Mouse (Mus musculus) CH12.LX (cell line): ENCODE measurements around the gene Maats1. TPM values are rescaled to one million over a fixed set of nuclear protein-coding genes. Genes with fewer than 3 reads are reported as not detected.

Experiments used
- DNase-seq: peaks from one replicate; pipeline ENCODE4 v3.0.0-alpha.2; 2013; ENCODE audit errors: extremely low read depth
- H3K27ac ChIP-seq: 2 replicates; pipeline ENCODE4 v1.5.1; 2012; ENCODE audit warnings: low read depth, mild to moderate bottlenecking, control low read depth, moderate library complexity; ENCODE audit not compliant: insufficient read depth
- H3K27me3 ChIP-seq: replicated peaks from 2 replicates; pipeline ENCODE3; 2012; ENCODE audit warnings: inconsistent platforms
- H3K36me3 ChIP-seq, 2 experiments: replicated peaks in 1 of 2; 2 replicates each; pipeline versions ENCODE3 to v1.6.1; 2012; ENCODE audit warnings: inconsistent platforms in 1 of 2, low read length in 1 of 2, mild to moderate bottlenecking in 1 of 2, mixed read lengths in 1 of 2, moderate library complexity in 1 of 2; ENCODE audit not compliant: control insufficient read depth in 1 of 2, insufficient read depth in 1 of 2
- H3K4me1 ChIP-seq, 2 experiments: 2 replicates each; pipeline ENCODE4 v1.6.1; 2012; ENCODE audit warnings: inconsistent platforms in 1 of 2, moderate library complexity in 1 of 2; ENCODE audit not compliant: insufficient read depth in 2 of 2, control insufficient read depth in 1 of 2
- H3K4me2 ChIP-seq: 2 replicates; pipeline ENCODE4 v1.6.1; 2012; ENCODE audit warnings: low read depth, mild to moderate bottlenecking, control low read depth; ENCODE audit not compliant: poor library complexity, insufficient read depth, severe bottlenecking
- H3K4me3 ChIP-seq, 3 experiments: fragments of 150-350 bp in 1 of 3; sonication (generic) in 1 of 3; replicated peaks in 1 of 3; 2 replicates each; pipeline versions ENCODE3 to v1.5.1; 2011 to 2012; ENCODE audit warnings: low read depth in 2 of 3, low read length in 2 of 3, mild to moderate bottlenecking in 2 of 3, moderate library complexity in 2 of 3, control low read depth in 1 of 3, improper control_type of control experiment in 1 of 3, inconsistent platforms in 1 of 3, mixed read lengths in 1 of 3; ENCODE audit not compliant: poor library complexity in 1 of 3
- H3K79me2 ChIP-seq: replicated peaks from 2 replicates; pipeline ENCODE4 v1.6.1; 2012; ENCODE audit warnings: mild to moderate bottlenecking, moderate library complexity; ENCODE audit not compliant: control insufficient read depth, poor library complexity, insufficient read depth, severe bottlenecking; ENCODE audit errors: extremely low read depth
- H3K9ac ChIP-seq: 2 replicates; pipeline ENCODE4 v1.6.1; 2012; ENCODE audit warnings: low read depth, mild to moderate bottlenecking, control low read depth, moderate library complexity; ENCODE audit not compliant: insufficient read depth
- H3K9me3 ChIP-seq: replicated peaks from 2 replicates; pipeline ENCODE3; 2012; ENCODE audit warnings: low read length, inconsistent platforms, mixed read lengths
- BHLHE40 ChIP-seq: IDR thresholded peaks from 2 replicates; pipeline ENCODE4 v1.6.1; 2011; ENCODE audit warnings: mild to moderate bottlenecking, low read depth, low read length, improper control_type of control experiment
- ETS1 ChIP-seq: conservative IDR thresholded peaks from 2 replicates; pipeline ENCODE4 v1.6.1; 2012; ENCODE audit warnings: low read depth, mild to moderate bottlenecking, inconsistent platforms, low read length, improper control_type of control experiment, moderate library complexity
- IRF4 ChIP-seq: IDR thresholded peaks from 2 replicates; pipeline ENCODE4 v1.6.1; 2014; ENCODE audit warnings: low read depth, mild to moderate bottlenecking, inconsistent platforms, low read length, improper control_type of control experiment
- JUN ChIP-seq: IDR thresholded peaks from 2 replicates; pipeline ENCODE4 v1.6.1; 2011; ENCODE audit warnings: low read depth, mild to moderate bottlenecking, low read length, improper control_type of control experiment, moderate library complexity; ENCODE audit not compliant: insufficient read depth
- MEF2A ChIP-seq: IDR thresholded peaks from 2 replicates; pipeline ENCODE4 v1.6.1; 2014; ENCODE audit warnings: low read depth, mild to moderate bottlenecking, inconsistent platforms, low read length, improper control_type of control experiment, borderline replicate concordance
- NRF1 ChIP-seq: IDR thresholded peaks from 2 replicates; pipeline ENCODE4 v1.6.1; 2014; ENCODE audit warnings: low read depth, mild to moderate bottlenecking, inconsistent platforms, low read length, improper control_type of control experiment, moderate library complexity
- POLR2A ChIP-seq: IDR thresholded peaks from 2 replicates; pipeline ENCODE4 v1.6.1; 2011; ENCODE audit warnings: low read depth, mild to moderate bottlenecking, improper control_type of control experiment, low read length
- POLR2AphosphoS2 ChIP-seq: IDR thresholded peaks from 2 replicates; pipeline ENCODE4 v1.6.1; 2011; ENCODE audit warnings: low read depth, low read length, improper control_type of control experiment
- TBP ChIP-seq: conservative IDR thresholded peaks from 2 replicates; pipeline ENCODE4 v1.6.1; 2011; ENCODE audit warnings: low read depth, low read length, improper control_type of control experiment
- TCF12 ChIP-seq: IDR thresholded peaks from 2 replicates; pipeline ENCODE4 v1.6.1; 2014; ENCODE audit warnings: low read depth, mild to moderate bottlenecking, inconsistent platforms, low read length, improper control_type of control experiment
- UBTF ChIP-seq: IDR thresholded peaks from 2 replicates; pipeline ENCODE4 v1.6.1; 2012; ENCODE audit warnings: low read depth, mild to moderate bottlenecking, inconsistent platforms, low read length, improper control_type of control experiment, moderate library complexity
- USF2 ChIP-seq: conservative IDR thresholded peaks from 2 replicates; pipeline ENCODE4 v1.6.1; 2011; ENCODE audit warnings: low read depth, low read length, improper control_type of control experiment
- ZKSCAN1 ChIP-seq: IDR thresholded peaks from 2 replicates; pipeline ENCODE4 v1.6.1; 2012; ENCODE audit warnings: low read depth, inconsistent platforms, low read length, improper control_type of control experiment, borderline replicate concordance
- ZMIZ1 ChIP-seq: IDR thresholded peaks from 2 replicates; pipeline ENCODE4 v1.6.1; 2012; ENCODE audit warnings: low read depth, mild to moderate bottlenecking, inconsistent platforms, low read length, improper control_type of control experiment
- ZNF384 ChIP-seq: IDR thresholded peaks from 2 replicates; pipeline ENCODE4 v1.6.1; 2012; ENCODE audit warnings: low read depth, low read length, improper control_type of control experiment, inconsistent platforms
- dilution Hi-C: fragments of 300-500 bp; cut with MboI; formaldehyde crosslinking; loops from 2 replicates; pipeline ENCODE4 v1.14.3; 2020; ENCODE audit warnings: low sequenced_read_pairs; ENCODE audit not compliant: extremely low pct_unique_long_range_greater_than_20kb, extremely low pct_ligation_motif_present
- in situ Hi-C: fragments of 300-500 bp; cut with MboI; formaldehyde crosslinking; loops from 3 replicates; pipeline ENCODE4 v1.14.3; 2019; ENCODE audit warnings: low sequenced_read_pairs, low pct_ligation_motif_present, low pct_unique_long_range_greater_than_20kb, mixed read lengths
- polyA plus RNA-seq: library from polyadenylated mRNA; unstranded; fragments of >175 nt; gene quantifications from 2 replicates; pipeline ENCODE4 v1.2.1, GENCODE M21; 2012; ENCODE audit warnings: low read depth; ENCODE audit not compliant: insufficient read length
- total RNA-seq, 2 experiments: library from RNA; depleted of rRNA; stranded (reverse); fragments of 300-350 nt in 1 of 2; fragments of >200 nt in 1 of 2; gene quantifications; 2 replicates each; pipeline ENCODE4 v1.2.3; 2012 to 2014

The Maats1 gene
- total and polyA plus RNA-seq, 3 experiments, result 1.9 to 3.9 (median 2.0) TPM

DNA sequence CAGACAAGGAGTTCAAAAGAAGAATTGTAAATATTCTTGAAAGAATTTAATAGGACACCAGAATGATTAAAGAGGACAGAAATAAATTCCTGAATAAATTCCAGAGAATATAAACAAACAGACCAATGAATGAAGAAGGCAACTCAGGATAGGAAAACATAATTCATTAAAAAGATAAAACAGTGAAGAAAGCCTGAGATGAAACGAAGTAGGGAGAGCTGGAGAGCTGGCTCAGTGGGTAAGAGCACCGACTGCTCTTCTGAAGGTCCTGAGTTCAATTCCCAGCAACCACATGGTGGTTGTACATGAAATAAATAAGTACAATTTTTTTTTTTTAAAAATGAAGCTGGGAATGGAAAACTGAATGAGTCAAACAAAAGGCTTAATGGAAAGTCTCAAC lies 67.2 kb downstream of the Maats1 start:
- no peaks in the 10 kb centered on the region for H3K27me3 ChIP-seq
- no peak overlapping the region for H3K27ac ChIP-seq
- H3K9ac ChIP-seq, result no peak overlapping the region
- in situ Hi-C loops (no loop called here), dilution Hi-C loops (no loop called here)
- DNase-seq, result no peak
- no peaks in the 10 kb centered on the region for H3K4me1 ChIP-seq
- no peaks in the 10 kb centered on the region for H3K36me3 ChIP-seq
- H3K79me2 ChIP-seq, result no peaks in the 10 kb centered on the region
- H3K9me3 ChIP-seq, result peaks cover 6% of the 10 kb centered on the region
- no peak overlapping the region for H3K4me2 ChIP-seq
- TF ChIP-seq BHLHE40 (no peak), TBP (peak; percentile 72)
- TF ChIP-seq, all 38 proteins: peak for 1
- no peak overlapping the region for H3K4me3 ChIP-seq

DNA sequence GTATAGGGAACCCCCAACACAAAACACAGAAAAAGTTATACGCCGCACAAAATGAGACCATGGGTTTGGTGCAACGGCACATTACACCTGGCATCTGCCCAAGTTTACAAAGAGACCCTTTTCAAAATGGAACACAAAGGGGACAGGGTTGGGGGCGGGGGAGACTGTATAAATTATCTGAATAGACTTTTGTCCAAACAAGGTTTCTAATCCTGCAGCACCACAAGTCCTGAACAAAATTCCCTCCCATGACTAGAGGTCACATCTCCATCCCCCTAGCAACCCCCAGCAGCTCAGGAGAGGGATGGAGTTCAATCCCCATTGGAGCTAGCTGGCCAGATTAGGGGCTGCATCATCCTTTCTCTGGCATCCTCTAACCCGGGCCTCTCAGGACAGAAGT lies 69.5 kb downstream of the Maats1 start:
- dilution Hi-C loops, result no loop called here
- no peak for TF ChIP-seq IRF4
- TF ChIP-seq ZMIZ1, result no peak
- no peak for TF ChIP-seq TCF12
- no peak for TF ChIP-seq USF2
- no peak for TF ChIP-seq MEF2A
- no peak for TF ChIP-seq POLR2AphosphoS2
- TF ChIP-seq ETS1, result no peak
- TF ChIP-seq, all 38 proteins: peak for 0
- no peak for DNase-seq
- in situ Hi-C loops, result no loop called here
- H3K4me2 ChIP-seq, result no peak overlapping the region
- no peaks in the 10 kb centered on the region for H3K79me2 ChIP-seq
- no peaks in the 10 kb centered on the region for H3K27me3 ChIP-seq
- peaks cover 5% of the 10 kb centered on the region for H3K9me3 ChIP-seq
- no peaks in the 10 kb centered on the region for H3K4me1 ChIP-seq
- no peak overlapping the region for H3K27ac ChIP-seq
- no peak overlapping the region for H3K9ac ChIP-seq
- no peak overlapping the region for H3K4me3 ChIP-seq
- no peaks in the 10 kb centered on the region for H3K36me3 ChIP-seq

DNA sequence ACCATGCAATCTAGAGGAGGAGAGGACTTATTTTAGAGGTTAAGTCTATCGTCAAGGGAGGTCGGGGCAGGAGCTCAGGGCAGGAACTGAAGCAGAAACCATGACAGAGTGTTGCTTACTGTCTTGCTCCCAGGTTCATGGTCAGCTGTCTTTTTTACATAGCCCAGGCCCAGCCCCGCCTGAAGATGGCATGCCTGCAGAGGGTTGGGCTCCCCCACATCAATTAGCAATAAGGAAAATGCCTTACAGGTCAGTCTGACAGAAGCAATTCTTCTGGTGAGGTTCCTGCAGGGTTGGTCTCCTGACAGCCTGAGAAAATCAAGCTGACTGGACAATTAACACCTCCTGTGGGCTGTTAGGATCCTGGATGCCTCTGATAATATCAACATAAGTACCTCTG lies 70.3 kb downstream of the Maats1 start:
- no peak for DNase-seq
- no peaks in the 10 kb centered on the region for H3K36me3 ChIP-seq
- in situ Hi-C loops, result no loop called here
- no peak overlapping the region for H3K9ac ChIP-seq
- H3K4me3 ChIP-seq, result no peak overlapping the region
- no peak for TF ChIP-seq POLR2A
- no peak for TF ChIP-seq UBTF
- no peak for TF ChIP-seq NRF1
- no peak for TF ChIP-seq JUN
- no peak for TF ChIP-seq ZKSCAN1
- no peak for TF ChIP-seq ZNF384
- TF ChIP-seq, all 38 proteins: peak for 0
- dilution Hi-C loops, result no loop called here
- Histone ChIP-seq H3K4me1 (no peaks in the 10 kb centered on the region), H3K79me2 (no peaks in the 10 kb centered on the region), H3K4me2 (no peak overlapping the region), H3K27ac (no peak overlapping the region), H3K9me3 (no peaks in the 10 kb centered on the region), H3K27me3 (no peaks in the 10 kb centered on the region)
